1 mouse cellular context compared by ENCODE assay signal in the genomic region with DNA sequence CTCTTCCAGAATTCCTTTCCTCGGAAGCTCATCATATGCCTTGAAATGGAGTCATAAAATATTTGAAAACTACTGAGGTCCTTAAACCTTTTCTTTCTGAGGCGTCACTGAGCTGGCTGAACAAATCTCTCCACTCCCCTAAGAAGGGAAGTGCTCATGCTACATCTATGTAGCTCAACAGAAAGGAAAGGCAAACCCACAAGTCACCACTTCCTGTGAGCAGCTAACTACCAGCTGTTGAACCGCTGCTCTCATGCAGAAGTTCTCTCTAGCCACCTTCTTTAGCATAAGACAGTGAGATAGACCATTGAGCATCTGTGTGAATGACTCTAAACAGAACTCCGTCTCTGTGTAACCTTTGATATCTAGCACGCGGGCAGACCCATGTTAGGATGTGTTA.
TF ChIP-seq lines count a peak whose summit lies in the region.

No protein-coding gene starts in this region.

TF ChIP-seq in MEL, 35 proteins besides CTCF, POLR2A, EP300 and RAD21 (continued from another document):
- TF ChIP-seq MAX (IDR thresholded peaks at IDR 0.05; ENCODE audit: low read length): peak; percentile 46; the same call in 1 of the 2 replicates
